Mouse (Mus musculus): Measurements from ENCODE around the gene Klhl21. TPM values are rescaled to one million over a fixed set of nuclear protein-coding genes. Genes with fewer than 3 reads are reported as not detected.

Klhl21 gene
- polyA plus RNA-seq, 1 experiment from 2014 or later, result 13.7 TPM

GRCm38 (mm10) chr4:152041924-152042641, 33.5 kb downstream of the Klhl21 start:
- H3K4me1 ChIP-seq (ENCODE audit: insufficient read depth, low read depth, low read length), result no peaks in the 10 kb centered on the region
- peaks cover 24% of the 10 kb centered on the region for H3K36me3 ChIP-seq (ENCODE audit: insufficient read depth, low read length)
- ATAC-seq (no peak), DNase-seq (ENCODE audit: low spot score) (no peak)
- H3K9ac ChIP-seq (replicated peaks; ENCODE audit: low read depth), result no peak overlapping the region
- H3K4me3 ChIP-seq (ENCODE audit: low read depth, low read length), result no peak overlapping the region
- no peaks in the 10 kb centered on the region for H3K27me3 ChIP-seq (replicated peaks; ENCODE audit: insufficient read depth, low read length)
- H3K4me2 ChIP-seq (replicated peaks; ENCODE audit: low read depth, low read length), result no peak overlapping the region
- WGBS, result 94% methylated on average over 22 of the region's 22 CpGs
- no peaks in the 10 kb centered on the region for H3K9me3 ChIP-seq (ENCODE audit: low read length)
- TF ChIP-seq EP300 (IDR thresholded peaks at IDR 0.05) (no peak), CTCF (IDR thresholded peaks at IDR 0.05) (no peak)
- H3K27ac ChIP-seq (ENCODE audit: low read length), result no peak overlapping the region

- 86% methylated on average over 3 of the region's 3 CpGs for WGBS
- no peaks in the 10 kb centered on the region for H3K4me1 ChIP-seq (ENCODE audit: insufficient read depth, low read depth, low read length)
- ATAC-seq, result no peak
- no peak for DNase-seq (ENCODE audit: low spot score)
- peaks cover 33% of the 10 kb centered on the region for H3K36me3 ChIP-seq (ENCODE audit: insufficient read depth, low read length)
- H3K4me2 ChIP-seq (replicated peaks; ENCODE audit: low read depth, low read length), result no peak overlapping the region
- H3K27me3 ChIP-seq (replicated peaks; ENCODE audit: insufficient read depth, low read length), result no peaks in the 10 kb centered on the region
- no peak overlapping the region for H3K27ac ChIP-seq (ENCODE audit: low read length)
- TF ChIP-seq CTCF (IDR thresholded peaks at IDR 0.05) (no peak), EP300 (IDR thresholded peaks at IDR 0.05) (no peak)
- no peak overlapping the region for H3K9ac ChIP-seq (replicated peaks; ENCODE audit: low read depth)
- H3K9me3 ChIP-seq (ENCODE audit: low read length), result no peaks in the 10 kb centered on the region
- H3K4me3 ChIP-seq (ENCODE audit: low read depth, low read length), result no peak overlapping the region
Observed at GRCm38 (mm10) chr4:152043171-152043570, 34.6 kb downstream of the Klhl21 start.

GRCm38 (mm10) chr4:152044609-152045008, 36.0 kb downstream of the Klhl21 start:
- H3K27ac ChIP-seq (ENCODE audit: low read length), result no peak overlapping the region
- H3K4me2 ChIP-seq (replicated peaks; ENCODE audit: low read depth, low read length), result no peak overlapping the region
- no peaks in the 10 kb centered on the region for H3K9me3 ChIP-seq (ENCODE audit: low read length)
- TF ChIP-seq CTCF (IDR thresholded peaks at IDR 0.05) (no peak), EP300 (IDR thresholded peaks at IDR 0.05) (no peak)
- H3K4me1 ChIP-seq (ENCODE audit: insufficient read depth, low read depth, low read length), result no peaks in the 10 kb centered on the region
- 88% methylated on average over 6 of the region's 6 CpGs for WGBS
- peaks cover 35% of the 10 kb centered on the region for H3K36me3 ChIP-seq (ENCODE audit: insufficient read depth, low read length)
- H3K4me3 ChIP-seq (ENCODE audit: low read depth, low read length), result no peak overlapping the region
- DNase-seq (ENCODE audit: low spot score), result no peak
- no peak overlapping the region for H3K9ac ChIP-seq (replicated peaks; ENCODE audit: low read depth)
- no peak for ATAC-seq
- H3K27me3 ChIP-seq (replicated peaks; ENCODE audit: insufficient read depth, low read length), result no peaks in the 10 kb centered on the region

GRCm38 (mm10) chr4:152062390-152063110, 53.9 kb downstream of the Klhl21 start:
- no peak overlapping the region for H3K9ac ChIP-seq (replicated peaks; ENCODE audit: low read depth)
- TF ChIP-seq CTCF (IDR thresholded peaks at IDR 0.05), result no peak
- no peak for TF ChIP-seq EP300 (IDR thresholded peaks at IDR 0.05)
- ATAC-seq, result peak; percentile 74

GRCm38 (mm10) chr4:152067280-152067679, 58.7 kb downstream of the Klhl21 start:
- H3K9ac ChIP-seq (replicated peaks; ENCODE audit: low read depth), result no peak overlapping the region
- H3K36me3 ChIP-seq (ENCODE audit: insufficient read depth, low read length), result no peaks in the 10 kb centered on the region
- H3K4me3 ChIP-seq (ENCODE audit: low read depth, low read length), result no peak overlapping the region
- DNase-seq (ENCODE audit: low spot score) (no peak), ATAC-seq (no peak)
- no peak overlapping the region for H3K4me2 ChIP-seq (replicated peaks; ENCODE audit: low read depth, low read length)
- H3K27me3 ChIP-seq (replicated peaks; ENCODE audit: insufficient read depth, low read length), result no peaks in the 10 kb centered on the region
- H3K9me3 ChIP-seq (ENCODE audit: low read length), result no peaks in the 10 kb centered on the region
- H3K4me1 ChIP-seq (ENCODE audit: insufficient read depth, low read depth, low read length), result no peaks in the 10 kb centered on the region
- TF ChIP-seq EP300 (IDR thresholded peaks at IDR 0.05) (no peak), CTCF (IDR thresholded peaks at IDR 0.05) (no peak)
- no peak overlapping the region for H3K27ac ChIP-seq (ENCODE audit: low read length)

More at GRCm38 (mm10) chr4:152062390-152063110, 53.9 kb downstream of the Klhl21 start:
- Histone ChIP-seq H3K4me3 (ENCODE audit: low read depth, low read length) (no peak overlapping the region), H3K36me3 (ENCODE audit: insufficient read depth, low read length) (peaks cover 15% of the 10 kb centered on the region; the same call in 1 of the 2 replicates), H3K9me3 (ENCODE audit: low read length) (no peaks in the 10 kb centered on the region), H3K27ac (ENCODE audit: low read length) (0 out of 2 replicates have a peak overlapping the region, but pooled peaks have one; percentile 14), H3K27me3 (replicated peaks; ENCODE audit: insufficient read depth, low read length) (no peaks in the 10 kb centered on the region), H3K4me2 (replicated peaks; ENCODE audit: low read depth, low read length) (no peak overlapping the region), H3K4me1 (ENCODE audit: insufficient read depth, low read depth, low read length) (no peaks in the 10 kb centered on the region)
- peak; percentile 50 for DNase-seq (ENCODE audit: low spot score)
- 57% methylated on average over 9 of the region's 9 CpGs for WGBS

Other genes starting within 250 kb of the Klhl21 start
- 79.1 and 86.4 TPM in 2 replicates for gene Camta1, start 146.9 kb upstream of the Klhl21 start, polyA plus RNA-seq (2015; fragmentation: Nextera tagmentation; extraction: Ambion mirVana)
- gene Dnajc11, start 75.1 kb upstream of the Klhl21 start, polyA plus RNA-seq (2015; fragmentation: Nextera tagmentation; extraction: Ambion mirVana), result 23.0 and 24.9 TPM in 2 replicates
- 31.0 and 33.3 TPM in 2 replicates for gene Thap3, start 19.8 kb upstream of the Klhl21 start, polyA plus RNA-seq (2015; fragmentation: Nextera tagmentation; extraction: Ambion mirVana)
- gene Phf13, start 12.5 kb upstream of the Klhl21 start, polyA plus RNA-seq (2015; fragmentation: Nextera tagmentation; extraction: Ambion mirVana), result 18.0 TPM in 2 replicates
- 13.2 and 13.7 TPM in 2 replicates for gene Zbtb48, start 18.9 kb downstream of the Klhl21 start, polyA plus RNA-seq (2015; fragmentation: Nextera tagmentation; extraction: Ambion mirVana)
- gene Tas1r1, start 29.8 kb downstream of the Klhl21 start, polyA plus RNA-seq (2015; fragmentation: Nextera tagmentation; extraction: Ambion mirVana), result 0.21 and 0.35 TPM in 2 replicates
- gene Nol9, start 30.5 kb downstream of the Klhl21 start, polyA plus RNA-seq (2015; fragmentation: Nextera tagmentation; extraction: Ambion mirVana), result 10.0 and 11.3 TPM in 2 replicates
- gene Plekhg5, start 63.7 kb downstream of the Klhl21 start, polyA plus RNA-seq (2015; fragmentation: Nextera tagmentation; extraction: Ambion mirVana), result 17.4 and 18.8 TPM in 2 replicates
- 1.2 and 1.4 TPM in 2 replicates for gene Tnfrsf25, start 107.1 kb downstream of the Klhl21 start, polyA plus RNA-seq (2015; fragmentation: Nextera tagmentation; extraction: Ambion mirVana)
- gene Espn, start 143.6 kb downstream of the Klhl21 start, polyA plus RNA-seq (2015; fragmentation: Nextera tagmentation; extraction: Ambion mirVana), result 2.0 and 3.1 TPM in 2 replicates
- gene Hes2, start 150.1 kb downstream of the Klhl21 start, polyA plus RNA-seq (2015; fragmentation: Nextera tagmentation; extraction: Ambion mirVana), result 0.26 and 0.33 TPM in 2 replicates
- 59.2 and 63.4 TPM in 2 replicates for gene Acot7, start 169.3 kb downstream of the Klhl21 start, polyA plus RNA-seq (2015; fragmentation: Nextera tagmentation; extraction: Ambion mirVana)

Data from lung, postnatal 0 days (tissue).